Mouse (Mus musculus): Measurements from ENCODE around the gene Mthfr. TPM values are rescaled to one million over a fixed set of nuclear protein-coding genes. Genes with fewer than 3 reads are reported as not detected.

Mthfr gene
- polyA plus RNA-seq, 1 experiment, result 31.8 TPM

DNA sequence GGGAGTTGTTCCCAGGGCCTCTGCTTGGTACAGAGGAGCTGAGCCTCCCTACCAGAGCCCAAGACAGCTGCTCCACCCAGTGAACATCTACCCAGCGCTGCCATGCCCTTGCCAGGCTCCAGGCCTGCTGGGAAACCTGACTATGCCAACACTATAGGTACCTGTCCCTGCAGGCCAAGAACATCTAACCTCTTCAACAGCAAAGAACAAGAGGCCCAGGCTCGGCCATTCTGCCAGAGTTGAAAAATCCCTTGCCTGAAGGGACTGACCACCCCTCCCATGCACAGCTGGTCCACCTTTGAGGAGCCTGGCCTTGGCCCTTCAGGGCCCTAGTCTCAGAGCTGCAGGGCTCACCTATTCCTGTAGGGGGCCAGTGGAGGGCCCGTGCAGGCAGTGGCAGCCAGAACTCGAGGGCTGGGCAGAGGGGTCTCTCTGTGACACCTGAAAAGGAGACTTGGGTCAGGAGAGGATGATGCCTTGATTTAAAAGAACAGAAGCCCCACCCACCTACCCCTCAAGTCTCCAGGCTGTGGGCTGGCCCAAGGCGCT, 18.9 kb downstream of the Mthfr start:
- TF ChIP-seq MAX (IDR thresholded peaks at IDR 0.05; ENCODE audit: low read depth), result no peak
- TF ChIP-seq TCF12 (IDR thresholded peaks at IDR 0.05; ENCODE audit: insufficient read depth, poor library complexity, severe bottlenecking), result no peak
- TF ChIP-seq POLR2A (IDR thresholded peaks at IDR 0.05; ENCODE audit: insufficient read length, low read depth), result no peak
- no peak for TF ChIP-seq POLR2AphosphoS2 (IDR thresholded peaks at IDR 0.05; ENCODE audit: insufficient read length, low read depth)
- no peak for TF ChIP-seq MYOD1 (IDR thresholded peaks at IDR 0.05; ENCODE audit: control insufficient read depth in 1 of 3, insufficient read length in 2 of 3, low read depth in 2 of 3)
- no peak for TF ChIP-seq SRF (IDR thresholded peaks at IDR 0.05; ENCODE audit: control insufficient read depth, insufficient read length, low read depth)
- TF ChIP-seq REST (IDR thresholded peaks at IDR 0.05; ENCODE audit: insufficient read depth, insufficient read length), result no peak
- Histone ChIP-seq H3ac (ENCODE audit: control insufficient read depth, insufficient read length) (no peak overlapping the region), H3K36me3 (ENCODE audit: control insufficient read depth, insufficient read depth) (peaks cover 18% of the 10 kb centered on the region), H3K4me3 (no peak overlapping the region), H3K4me2 (ENCODE audit: low read depth) (no peak overlapping the region), H3K27me3 (ENCODE audit: control insufficient read depth, insufficient read depth, insufficient read length) (no peaks in the 10 kb centered on the region), H3K79me2 (ENCODE audit: control insufficient read depth, insufficient read depth) (no peaks in the 10 kb centered on the region)

DNA sequence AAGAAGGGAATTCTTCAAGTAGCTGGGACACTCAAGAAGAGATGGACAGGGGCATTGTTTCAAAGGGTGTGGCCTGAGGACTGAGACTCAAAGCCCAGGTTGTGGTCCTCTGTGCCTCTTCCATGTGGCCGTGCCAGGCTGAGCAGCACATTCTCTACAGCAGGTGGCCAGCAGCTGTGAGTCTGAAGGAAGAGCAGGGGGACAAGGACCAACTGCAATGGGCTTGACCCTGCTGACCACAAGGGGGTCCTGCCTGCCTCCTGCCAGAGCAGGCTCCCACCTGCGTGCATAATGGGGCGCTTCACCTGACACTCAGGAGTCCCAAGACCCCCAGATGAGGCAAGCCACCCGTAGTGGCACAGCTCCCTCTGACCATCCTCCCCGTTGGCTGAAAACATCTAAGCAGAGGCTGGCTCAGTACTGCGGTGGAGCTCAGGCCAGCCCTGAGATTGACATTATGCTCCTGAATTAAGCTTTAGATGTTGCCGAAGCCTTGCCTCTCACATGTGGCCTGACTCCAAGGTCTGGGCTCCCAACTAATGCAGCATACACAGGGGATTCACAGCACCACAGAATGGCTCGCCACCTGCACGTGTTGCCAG, 19.4 kb downstream of the Mthfr start:
- Histone ChIP-seq H3K79me2 (ENCODE audit: control insufficient read depth, insufficient read depth) (no peaks in the 10 kb centered on the region), H3K36me3 (ENCODE audit: control insufficient read depth, insufficient read depth) (peaks cover 18% of the 10 kb centered on the region), H3ac (ENCODE audit: control insufficient read depth, insufficient read length) (no peak overlapping the region), H3K27me3 (ENCODE audit: control insufficient read depth, insufficient read depth, insufficient read length) (no peaks in the 10 kb centered on the region), H3K4me2 (ENCODE audit: low read depth) (no peak overlapping the region), H3K4me3 (no peak overlapping the region)
- TF ChIP-seq POLR2AphosphoS2 (IDR thresholded peaks at IDR 0.05; ENCODE audit: insufficient read length, low read depth) (peak; percentile 59), USF1 (IDR thresholded peaks at IDR 0.05; ENCODE audit: low read depth) (no peak), CEBPB (IDR thresholded peaks at IDR 0.05; ENCODE audit: insufficient read depth, poor library complexity, severe bottlenecking) (no peak), TCF3 (IDR thresholded peaks at IDR 0.05; ENCODE audit: insufficient read length, low read depth) (no peak), E2F4 (IDR thresholded peaks at IDR 0.05; ENCODE audit: insufficient read depth) (no peak), REST (IDR thresholded peaks at IDR 0.05; ENCODE audit: insufficient read depth, insufficient read length) (no peak), TCF12 (IDR thresholded peaks at IDR 0.05; ENCODE audit: insufficient read depth, poor library complexity, severe bottlenecking) (peak; percentile 19), MYOG (IDR thresholded peaks at IDR 0.05; ENCODE audit: control insufficient read depth in 1 of 3, insufficient read depth in 1 of 3, insufficient read length in 2 of 3, low read depth in 2 of 3) (peak in 2 of 3 experiments; percentile 27 to 75), SRF (IDR thresholded peaks at IDR 0.05; ENCODE audit: control insufficient read depth, insufficient read length, low read depth) (no peak), MAX (IDR thresholded peaks at IDR 0.05; ENCODE audit: low read depth) (no peak), POLR2A (IDR thresholded peaks at IDR 0.05; ENCODE audit: insufficient read length, low read depth) (no peak), MYOD1 (IDR thresholded peaks at IDR 0.05; ENCODE audit: control insufficient read depth in 1 of 3, insufficient read length in 2 of 3, low read depth in 2 of 3) (peak in 2 of 3 experiments; percentile 35 to 51)

DNA sequence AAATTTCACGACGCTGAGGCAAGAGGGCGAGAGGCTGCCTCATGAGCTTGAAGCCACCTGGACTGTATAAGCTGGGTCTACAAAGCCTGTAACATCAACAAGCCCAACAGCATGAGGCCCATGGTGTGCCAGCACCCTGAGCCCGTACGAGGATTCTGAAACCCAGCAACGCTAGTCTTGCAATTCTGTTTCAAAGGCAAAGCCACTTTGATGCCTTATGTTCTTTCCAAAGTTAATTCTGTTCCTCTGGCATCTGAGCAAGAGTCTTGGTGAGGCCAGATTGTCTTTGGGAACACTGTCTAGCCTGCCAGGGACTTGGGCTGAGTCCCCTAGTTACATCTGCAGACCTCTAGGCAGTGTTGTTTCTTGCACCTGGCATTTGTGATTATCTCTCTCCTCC, 20.1 kb downstream of the Mthfr start:
- peaks cover 14% of the 10 kb centered on the region for H3K36me3 ChIP-seq (ENCODE audit: control insufficient read depth, insufficient read depth)
- H3K27me3 ChIP-seq (ENCODE audit: control insufficient read depth, insufficient read depth, insufficient read length), result no peaks in the 10 kb centered on the region
- H3K4me3 ChIP-seq, result no peak overlapping the region
- no peak overlapping the region for H3ac ChIP-seq (ENCODE audit: control insufficient read depth, insufficient read length)
- no peaks in the 10 kb centered on the region for H3K79me2 ChIP-seq (ENCODE audit: control insufficient read depth, insufficient read depth)
- TF ChIP-seq TCF3 (IDR thresholded peaks at IDR 0.05; ENCODE audit: insufficient read length, low read depth), result no peak
- no peak for TF ChIP-seq TCF12 (IDR thresholded peaks at IDR 0.05; ENCODE audit: insufficient read depth, poor library complexity, severe bottlenecking)
- TF ChIP-seq CEBPB (IDR thresholded peaks at IDR 0.05; ENCODE audit: insufficient read depth, poor library complexity, severe bottlenecking), result no peak
- no peak for TF ChIP-seq MYOG (IDR thresholded peaks at IDR 0.05; ENCODE audit: control insufficient read depth in 1 of 3, insufficient read depth in 1 of 3, insufficient read length in 2 of 3, low read depth in 2 of 3)
- TF ChIP-seq POLR2A (IDR thresholded peaks at IDR 0.05; ENCODE audit: insufficient read length, low read depth), result no peak
- no peak for TF ChIP-seq POLR2AphosphoS2 (IDR thresholded peaks at IDR 0.05; ENCODE audit: insufficient read length, low read depth)
- no peak for TF ChIP-seq MYOD1 (IDR thresholded peaks at IDR 0.05; ENCODE audit: control insufficient read depth in 1 of 3, insufficient read length in 2 of 3, low read depth in 2 of 3)
- no peak for TF ChIP-seq MAX (IDR thresholded peaks at IDR 0.05; ENCODE audit: low read depth)
- TF ChIP-seq E2F4 (IDR thresholded peaks at IDR 0.05; ENCODE audit: insufficient read depth), result no peak
- no peak for TF ChIP-seq REST (IDR thresholded peaks at IDR 0.05; ENCODE audit: insufficient read depth, insufficient read length)
- no peak for TF ChIP-seq USF1 (IDR thresholded peaks at IDR 0.05; ENCODE audit: low read depth)
- TF ChIP-seq SRF (IDR thresholded peaks at IDR 0.05; ENCODE audit: control insufficient read depth, insufficient read length, low read depth), result no peak
- H3K4me2 ChIP-seq (ENCODE audit: low read depth), result no peak overlapping the region

DNA sequence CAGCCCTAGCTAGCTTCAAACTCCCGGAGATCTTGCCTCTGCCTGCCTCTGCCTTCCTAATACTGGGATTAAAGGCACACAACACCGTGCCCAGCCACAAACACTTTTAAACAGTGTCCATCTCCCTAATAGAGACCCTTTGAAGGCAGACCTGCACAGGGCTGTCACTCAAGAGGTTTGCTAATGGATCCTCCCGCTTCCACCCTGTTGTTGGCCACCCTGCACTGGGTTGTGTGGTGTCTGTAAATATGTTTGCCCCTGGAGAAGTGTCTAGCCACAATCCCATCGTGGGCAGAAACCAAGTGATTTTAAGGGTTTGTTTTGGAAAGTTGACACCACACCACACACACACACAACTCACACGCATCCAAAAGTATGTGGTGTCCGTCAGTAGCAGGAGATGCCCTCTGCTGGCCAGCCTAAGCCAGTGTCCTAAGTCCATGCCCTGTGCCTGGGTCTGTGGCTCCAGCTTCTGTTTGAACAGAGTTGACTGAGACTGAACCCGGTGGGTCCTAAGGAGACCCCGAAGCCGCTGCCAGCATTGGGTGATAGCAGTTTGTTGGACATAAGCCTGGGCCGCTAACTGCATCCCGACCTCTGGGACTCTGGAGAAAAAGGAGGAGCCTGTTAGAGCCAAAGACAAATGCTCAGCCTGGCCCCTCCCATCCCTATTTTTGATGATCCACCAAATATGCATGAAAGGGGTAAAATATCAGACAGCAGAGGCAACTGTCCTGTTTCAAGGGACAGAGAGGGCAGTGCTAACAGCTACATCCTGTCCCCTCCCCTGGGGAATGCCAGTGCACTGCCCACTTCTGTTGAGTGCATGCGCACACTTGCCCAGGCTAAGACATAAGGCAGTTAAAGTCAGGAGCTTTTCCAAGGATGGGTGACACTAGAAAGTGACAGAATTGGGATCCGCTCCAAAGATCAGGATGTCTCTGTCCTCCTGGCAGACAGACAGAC, 21.5 kb downstream of the Mthfr start:
- Histone ChIP-seq H3K4me3 (no peak overlapping the region), H3K27me3 (ENCODE audit: control insufficient read depth, insufficient read depth, insufficient read length) (no peaks in the 10 kb centered on the region), H3K36me3 (ENCODE audit: control insufficient read depth, insufficient read depth) (peaks cover 11% of the 10 kb centered on the region), H3ac (ENCODE audit: control insufficient read depth, insufficient read length) (no peak overlapping the region), H3K79me2 (ENCODE audit: control insufficient read depth, insufficient read depth) (no peaks in the 10 kb centered on the region), H3K4me2 (ENCODE audit: low read depth) (peak overlapping the region; percentile 18)
- no peak for TF ChIP-seq POLR2A (IDR thresholded peaks at IDR 0.05; ENCODE audit: insufficient read length, low read depth)
- TF ChIP-seq POLR2AphosphoS2 (IDR thresholded peaks at IDR 0.05; ENCODE audit: insufficient read length, low read depth), result peak; percentile 84

All from myocyte (in vitro differentiated cells).